Mouse (Mus musculus): ENCODE data around the gene Hras. TPM values are rescaled to one million over a fixed set of nuclear protein-coding genes. Genes with fewer than 3 reads are reported as not detected.

Hras gene
- polyA plus RNA-seq, 1 experiment, result 77.9 TPM

DNA sequence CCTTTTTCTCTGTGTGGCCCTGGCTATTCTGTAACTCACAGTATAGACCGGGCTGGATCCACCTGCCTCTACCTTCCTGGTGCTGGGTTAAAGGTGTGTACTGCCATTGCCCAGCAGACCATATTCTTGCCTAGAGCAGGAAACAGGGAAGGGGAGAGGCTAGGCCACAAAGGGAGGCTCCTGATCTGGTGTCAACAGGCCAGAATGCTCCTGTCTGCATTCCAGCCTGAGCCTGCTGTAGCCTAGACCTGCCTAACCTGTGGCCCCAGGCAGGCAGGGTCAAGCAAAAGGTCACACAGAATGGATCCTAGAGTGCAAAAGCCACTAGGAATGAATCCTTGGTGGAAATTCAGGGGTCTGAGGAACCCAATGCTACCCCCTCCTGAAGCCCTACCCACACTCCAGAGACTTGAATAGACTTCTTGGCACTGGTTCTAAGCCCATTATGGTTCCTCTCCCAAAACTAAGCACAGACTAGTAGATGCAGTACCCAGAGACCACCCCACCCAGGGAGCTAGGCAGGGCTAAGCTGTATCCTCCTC lies 25.8 kb upstream of the Hras start:
- WGBS, result 93% methylated on average over 1 of the region's 1 CpGs
- Histone ChIP-seq H3K4me1 (replicated peaks; ENCODE audit: control insufficient read depth, insufficient read depth, low read length) (peaks cover 25% of the 10 kb centered on the region), H3K36me3 (ENCODE audit: control insufficient read depth, insufficient read depth, low read length) (no peaks in the 10 kb centered on the region), H3K27me3 (ENCODE audit: control insufficient read depth, insufficient read depth, low read length) (no peaks in the 10 kb centered on the region), H3K4me3 (ENCODE audit: control insufficient read depth, insufficient read depth, low read length) (no peak overlapping the region), H3K27ac (ENCODE audit: control insufficient read depth, insufficient read depth, low read length) (no peak overlapping the region)
- TF ChIP-seq POLR2A (IDR thresholded peaks at IDR 0.05; ENCODE audit: control insufficient read depth, extremely low read depth, insufficient read depth, low read length, poor library complexity) (no peak), CTCF (IDR thresholded peaks at IDR 0.05; ENCODE audit: borderline replicate concordance, control insufficient read depth, extremely low read depth, insufficient read depth, low read length, poor library complexity) (no peak)
- no peak for DNase-seq

DNA sequence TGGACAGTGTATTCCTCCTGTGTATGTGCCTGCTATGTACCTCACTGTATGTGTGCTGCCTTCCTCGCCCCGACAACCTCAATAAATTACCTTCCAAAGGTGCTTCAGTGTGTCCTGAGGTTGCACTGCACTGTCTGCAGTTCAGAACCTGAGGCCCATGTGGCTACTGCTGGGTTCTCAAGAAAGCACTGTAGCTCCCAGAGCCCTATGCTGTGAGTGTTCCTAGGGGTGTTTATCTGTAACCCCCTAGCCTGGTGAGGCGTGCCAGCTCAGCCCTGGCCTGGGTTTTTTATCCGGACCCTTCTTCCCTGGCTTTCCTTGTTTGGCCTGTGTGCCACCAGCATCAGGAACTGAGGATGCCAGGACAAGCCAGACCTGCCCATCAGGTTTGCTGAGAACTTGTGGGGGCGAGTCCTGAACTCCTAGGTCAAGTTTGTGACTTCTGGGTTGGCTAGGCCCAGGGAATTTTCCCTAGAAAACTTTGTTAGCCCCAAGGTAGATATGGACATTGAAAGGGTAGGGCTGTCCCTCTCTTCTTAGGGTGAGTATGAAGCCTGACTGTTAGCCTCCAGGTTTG lies 24.8 kb upstream of the Hras start:
- no peak overlapping the region for H3K27ac ChIP-seq (ENCODE audit: control insufficient read depth, insufficient read depth, low read length)
- 96% methylated on average over 5 of the region's 5 CpGs for WGBS
- TF ChIP-seq POLR2A (IDR thresholded peaks at IDR 0.05; ENCODE audit: control insufficient read depth, extremely low read depth, insufficient read depth, low read length, poor library complexity) (no peak), CTCF (IDR thresholded peaks at IDR 0.05; ENCODE audit: borderline replicate concordance, control insufficient read depth, extremely low read depth, insufficient read depth, low read length, poor library complexity) (no peak)
- H3K4me1 ChIP-seq (replicated peaks; ENCODE audit: control insufficient read depth, insufficient read depth, low read length), result peaks cover 25% of the 10 kb centered on the region
- no peak for DNase-seq
- no peak overlapping the region for H3K4me3 ChIP-seq (ENCODE audit: control insufficient read depth, insufficient read depth, low read length)
- H3K27me3 ChIP-seq (ENCODE audit: control insufficient read depth, insufficient read depth, low read length), result no peaks in the 10 kb centered on the region
- H3K36me3 ChIP-seq (ENCODE audit: control insufficient read depth, insufficient read depth, low read length), result no peaks in the 10 kb centered on the region

DNA sequence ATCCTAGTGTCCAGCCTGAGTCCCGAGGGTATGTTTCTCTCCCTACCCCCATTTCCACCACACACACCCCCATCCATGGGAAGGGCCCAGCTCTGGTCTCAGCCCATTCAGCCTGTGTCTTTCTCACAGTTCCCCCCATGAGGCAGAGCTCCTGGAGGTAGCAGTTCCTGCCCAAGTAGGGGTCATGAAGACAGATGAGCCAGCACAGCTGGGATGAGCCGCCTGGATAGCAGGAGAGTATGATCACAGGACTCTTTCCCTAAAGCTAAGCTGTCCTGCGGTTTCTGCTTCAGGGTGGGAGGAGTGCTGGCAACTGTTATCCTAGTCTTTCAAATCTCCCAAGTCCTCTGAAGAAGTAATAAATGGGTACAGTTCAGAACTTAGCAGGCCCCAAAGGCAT lies 24.3 kb upstream of the Hras start:
- TF ChIP-seq POLR2A (IDR thresholded peaks at IDR 0.05; ENCODE audit: control insufficient read depth, extremely low read depth, insufficient read depth, low read length, poor library complexity) (no peak), CTCF (IDR thresholded peaks at IDR 0.05; ENCODE audit: borderline replicate concordance, control insufficient read depth, extremely low read depth, insufficient read depth, low read length, poor library complexity) (no peak)
- no peak overlapping the region for H3K4me3 ChIP-seq (ENCODE audit: control insufficient read depth, insufficient read depth, low read length)

DNA sequence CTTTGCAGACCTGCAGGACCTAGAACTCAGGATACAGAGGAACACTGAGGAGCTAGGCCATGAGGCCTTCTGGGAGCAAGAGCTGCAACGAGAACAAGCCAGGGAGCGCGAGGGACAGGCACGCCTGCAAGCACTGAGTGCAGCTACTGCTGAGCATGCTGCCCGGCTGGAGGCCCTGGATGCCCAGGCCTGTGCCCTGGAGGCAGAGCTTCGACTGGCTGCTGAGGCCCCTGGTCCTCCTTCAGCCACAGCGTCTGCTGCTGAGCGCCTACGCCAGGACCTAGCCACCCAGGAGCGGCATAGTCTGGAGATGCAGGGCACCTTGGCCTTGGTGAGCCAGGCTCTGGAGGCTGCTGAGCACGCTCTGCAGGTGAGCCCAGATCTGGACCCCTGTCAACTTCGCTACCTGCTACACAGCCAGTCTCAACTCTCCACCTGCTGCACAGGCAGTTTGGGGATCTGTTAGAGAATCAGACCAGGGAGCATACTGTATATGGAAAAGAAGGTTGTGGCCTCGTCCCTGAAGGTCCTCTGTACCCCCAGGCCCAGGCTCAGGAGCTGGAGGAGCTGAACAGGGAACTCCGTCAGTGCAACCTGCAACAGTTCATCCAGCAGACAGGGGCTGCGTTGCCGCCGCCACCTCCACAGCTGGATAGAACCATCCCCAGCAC lies 23.7 kb upstream of the Hras start:
- no peak for DNase-seq
- no peak for TF ChIP-seq CTCF (IDR thresholded peaks at IDR 0.05; ENCODE audit: borderline replicate concordance, control insufficient read depth, extremely low read depth, insufficient read depth, low read length, poor library complexity)
- no peak for TF ChIP-seq POLR2A (IDR thresholded peaks at IDR 0.05; ENCODE audit: control insufficient read depth, extremely low read depth, insufficient read depth, low read length, poor library complexity)
- no peaks in the 10 kb centered on the region for H3K27me3 ChIP-seq (ENCODE audit: control insufficient read depth, insufficient read depth, low read length)
- peaks cover 24% of the 10 kb centered on the region for H3K4me1 ChIP-seq (replicated peaks; ENCODE audit: control insufficient read depth, insufficient read depth, low read length)
- no peak overlapping the region for H3K4me3 ChIP-seq (ENCODE audit: control insufficient read depth, insufficient read depth, low read length)
- no peak overlapping the region for H3K27ac ChIP-seq (ENCODE audit: control insufficient read depth, insufficient read depth, low read length)
- WGBS, result 96% methylated on average over 17 of the region's 17 CpGs
- H3K36me3 ChIP-seq (ENCODE audit: control insufficient read depth, insufficient read depth, low read length), result no peaks in the 10 kb centered on the region

More for the DNA sequence above, 24.3 kb upstream of the Hras start:
- Histone ChIP-seq H3K27ac (ENCODE audit: control insufficient read depth, insufficient read depth, low read length) (no peak overlapping the region), H3K36me3 (ENCODE audit: control insufficient read depth, insufficient read depth, low read length) (no peaks in the 10 kb centered on the region), H3K4me1 (replicated peaks; ENCODE audit: control insufficient read depth, insufficient read depth, low read length) (peaks cover 25% of the 10 kb centered on the region), H3K27me3 (ENCODE audit: control insufficient read depth, insufficient read depth, low read length) (no peaks in the 10 kb centered on the region)
- no peak for DNase-seq
- WGBS, result 90% methylated on average over 3 of the region's 3 CpGs

DNA sequence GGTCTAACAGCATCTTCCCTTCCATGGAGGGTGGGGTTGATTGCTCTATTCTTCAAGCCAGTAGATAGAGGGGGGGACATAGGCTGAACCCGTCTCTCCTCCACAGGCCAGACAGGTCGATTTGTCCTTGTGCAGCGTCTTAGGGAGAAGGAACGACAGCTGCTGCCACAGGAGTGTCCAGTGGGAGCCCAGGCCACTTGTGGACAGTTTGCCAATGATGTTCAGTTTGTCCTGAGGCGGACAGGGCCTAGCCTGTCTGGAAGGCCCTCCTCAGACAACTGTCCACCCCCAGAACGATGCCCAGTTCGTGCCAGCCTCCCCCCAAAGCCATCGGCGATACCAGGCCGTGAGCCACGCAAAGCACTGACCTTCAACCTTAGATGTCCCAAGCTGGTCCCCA lies 23.1 kb upstream of the Hras start:
- no peak for TF ChIP-seq POLR2A (IDR thresholded peaks at IDR 0.05; ENCODE audit: control insufficient read depth, extremely low read depth, insufficient read depth, low read length, poor library complexity)
- TF ChIP-seq CTCF (IDR thresholded peaks at IDR 0.05; ENCODE audit: borderline replicate concordance, control insufficient read depth, extremely low read depth, insufficient read depth, low read length, poor library complexity), result no peak
- H3K36me3 ChIP-seq (ENCODE audit: control insufficient read depth, insufficient read depth, low read length), result no peaks in the 10 kb centered on the region
- WGBS, result 97% methylated on average over 11 of the region's 11 CpGs
- H3K4me1 ChIP-seq (replicated peaks; ENCODE audit: control insufficient read depth, insufficient read depth, low read length), result peaks cover 18% of the 10 kb centered on the region
- H3K27me3 ChIP-seq (ENCODE audit: control insufficient read depth, insufficient read depth, low read length), result no peaks in the 10 kb centered on the region
- no peak overlapping the region for H3K27ac ChIP-seq (ENCODE audit: control insufficient read depth, insufficient read depth, low read length)
- H3K4me3 ChIP-seq (ENCODE audit: control insufficient read depth, insufficient read depth, low read length), result no peak overlapping the region
- DNase-seq, result no peak

DNA sequence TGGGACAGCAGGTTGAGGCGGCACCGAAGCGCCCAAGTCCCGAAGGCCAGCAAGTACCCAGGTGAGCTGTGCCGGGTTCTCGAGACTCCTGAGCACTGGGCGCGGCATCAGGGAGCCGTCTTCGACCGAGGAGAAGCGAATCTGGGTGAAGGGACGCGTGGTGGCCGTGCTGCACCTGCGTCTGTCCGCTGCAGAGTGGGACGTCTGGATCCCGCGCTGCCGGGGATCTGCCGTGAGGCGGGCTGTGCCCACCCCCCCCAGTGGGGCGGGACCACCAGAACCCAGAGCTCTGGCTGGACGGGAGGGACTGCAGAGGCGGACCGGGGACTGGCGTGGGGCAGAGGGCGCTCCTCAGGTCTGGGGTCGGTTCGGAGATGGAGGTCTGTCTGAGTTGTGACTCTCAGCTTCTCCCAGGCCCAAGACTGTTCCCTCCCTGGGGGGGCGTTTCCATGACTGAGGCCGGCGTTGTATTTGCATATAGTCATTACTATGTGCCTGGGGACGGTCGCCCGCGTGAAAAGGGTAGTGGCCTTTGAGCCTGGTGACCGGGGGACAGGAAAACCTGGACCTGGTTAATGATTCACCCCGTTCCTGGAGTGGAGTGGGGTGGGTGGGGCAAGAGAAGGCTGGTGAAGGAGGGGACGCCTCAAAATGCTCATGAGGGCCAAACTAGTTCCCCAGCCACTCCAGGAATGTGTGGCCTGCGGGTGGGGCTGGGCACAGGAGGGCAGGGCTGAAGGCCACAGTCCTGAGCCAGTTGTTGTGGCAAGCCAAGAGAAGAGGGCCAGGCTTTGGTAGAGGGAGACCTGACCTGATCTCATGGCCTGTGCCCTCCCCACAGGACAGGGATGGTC lies 22.3 kb upstream of the Hras start:
- DNase-seq, result no peak
- TF ChIP-seq CTCF (IDR thresholded peaks at IDR 0.05; ENCODE audit: borderline replicate concordance, control insufficient read depth, extremely low read depth, insufficient read depth, low read length, poor library complexity) (no peak; the same call in 1 of the 2 replicates), POLR2A (IDR thresholded peaks at IDR 0.05; ENCODE audit: control insufficient read depth, extremely low read depth, insufficient read depth, low read length, poor library complexity) (no peak; the same call in 1 of the 2 replicates)
- H3K36me3 ChIP-seq (ENCODE audit: control insufficient read depth, insufficient read depth, low read length), result no peaks in the 10 kb centered on the region
- 3% methylated on average over 42 of the region's 42 CpGs for WGBS
- no peaks in the 10 kb centered on the region for H3K27me3 ChIP-seq (ENCODE audit: control insufficient read depth, insufficient read depth, low read length)
- H3K27ac ChIP-seq (ENCODE audit: control insufficient read depth, insufficient read depth, low read length), result no peak overlapping the region
- peaks cover 12% of the 10 kb centered on the region for H3K4me1 ChIP-seq (replicated peaks; ENCODE audit: control insufficient read depth, insufficient read depth, low read length)
- peak overlapping the region; percentile 72 for H3K4me3 ChIP-seq (ENCODE audit: control insufficient read depth, insufficient read depth, low read length)
